Mouse (Mus musculus): ENCODE results near the gene Cdkal1. TPM values are rescaled to one million over a fixed set of nuclear protein-coding genes. Genes with fewer than 3 reads are reported as not detected.

Gene Cdkal1
- 122 TPM for polyA plus RNA-seq (2014; fragmentation: Illumina TruSeq; extraction: RNeasy Lipid Tissue Mini Kit (QIAGEN cat#74804); ENCODE audit: low read depth, low replicate concordance)

GRCm38 (mm10) chr13:29855281-29856031 is at the start of gene Cdkal1:
Cdkal1 (minus strand) TSS chr13:29855674.

Other genes starting within 250 kb of the Cdkal1 start
- 3.2 TPM for gene E2f3, start 130.4 kb upstream of the Cdkal1 start, polyA plus RNA-seq (2014; fragmentation: Illumina TruSeq; extraction: RNeasy Lipid Tissue Mini Kit (QIAGEN cat#74804); ENCODE audit: low read depth, low replicate concordance)

All from testis, adult 10 weeks (tissue).